Mouse (Mus musculus): ENCODE results near the gene Eif3m. TPM values are rescaled to one million over a fixed set of nuclear protein-coding genes. Genes with fewer than 3 reads are reported as not detected.

Gene Eif3m
- polyA plus RNA-seq, 1 experiment from 2014 or later, result 311 TPM

GRCm38 (mm10) chr2:105016192-105016966, 501 bp downstream of the Eif3m start:
- H3K9me3 ChIP-seq, result no peaks in the 10 kb centered on the region
- peak overlapping the region; percentile 94 for H3K4me3 ChIP-seq (replicated peaks)
- H3K4me1 ChIP-seq (replicated peaks), result peaks cover 8% of the 10 kb centered on the region
- H3K9ac ChIP-seq (replicated peaks), result peak overlapping the region; percentile 91
- WGBS, result under 1% methylated on average over 41 of the region's 43 CpGs
- peaks cover 24% of the 10 kb centered on the region for H3K36me3 ChIP-seq
- no peaks in the 10 kb centered on the region for H3K27me3 ChIP-seq
- peak overlapping the region; percentile 78 for H3K27ac ChIP-seq
- peak overlapping the region; percentile 79 for H3K4me2 ChIP-seq
- peak; percentile 74; the same call in 1 of the 2 replicates for ATAC-seq (ENCODE audit: insufficient number of reproducible peaks, insufficient read depth, low FRiP score, low TSS enrichment, low read depth)

- no peaks in the 10 kb centered on the region for H3K4me1 ChIP-seq (replicated peaks)
- no peak overlapping the region for H3K4me2 ChIP-seq
- no peaks in the 10 kb centered on the region for H3K27me3 ChIP-seq
- H3K36me3 ChIP-seq, result peaks cover 91% of the 10 kb centered on the region
- no peak for ATAC-seq (ENCODE audit: insufficient number of reproducible peaks, insufficient read depth, low FRiP score, low TSS enrichment, low read depth)
- no peak overlapping the region for H3K9ac ChIP-seq (replicated peaks)
- no peak overlapping the region for H3K4me3 ChIP-seq (replicated peaks)
- H3K27ac ChIP-seq, result no peak overlapping the region
- H3K9me3 ChIP-seq, result no peaks in the 10 kb centered on the region
Observed at GRCm38 (mm10) chr2:105007236-105007635, 9.6 kb downstream of the Eif3m start.

- Histone ChIP-seq H3K36me3 (peaks cover 35% of the 10 kb centered on the region), H3K9ac (replicated peaks) (no peak overlapping the region), H3K27ac (no peak overlapping the region), H3K27me3 (no peaks in the 10 kb centered on the region), H3K4me2 (no peak overlapping the region), H3K4me3 (replicated peaks) (no peak overlapping the region), H3K9me3 (no peaks in the 10 kb centered on the region), H3K4me1 (replicated peaks) (no peaks in the 10 kb centered on the region)
- 89% methylated on average over 3 of the region's 3 CpGs for WGBS
- no peak for ATAC-seq (ENCODE audit: insufficient number of reproducible peaks, insufficient read depth, low FRiP score, low TSS enrichment, low read depth)
Observed at GRCm38 (mm10) chr2:104996201-104996600, 20.7 kb downstream of the Eif3m start.

GRCm38 (mm10) chr2:104994436-104994835, 22.4 kb downstream of the Eif3m start:
- no peaks in the 10 kb centered on the region for H3K4me1 ChIP-seq (replicated peaks)
- WGBS, result 49% methylated on average over 2 of the region's 2 CpGs
- no peak for ATAC-seq (ENCODE audit: insufficient number of reproducible peaks, insufficient read depth, low FRiP score, low TSS enrichment, low read depth)
- no peaks in the 10 kb centered on the region for H3K27me3 ChIP-seq
- no peak overlapping the region for H3K9ac ChIP-seq (replicated peaks)
- H3K4me2 ChIP-seq, result no peak overlapping the region
- peaks cover 32% of the 10 kb centered on the region for H3K36me3 ChIP-seq
- no peak overlapping the region for H3K27ac ChIP-seq
- H3K9me3 ChIP-seq, result no peaks in the 10 kb centered on the region
- H3K4me3 ChIP-seq (replicated peaks), result no peak overlapping the region

- no peaks in the 10 kb centered on the region for H3K4me1 ChIP-seq (replicated peaks)
- no peak for ATAC-seq (ENCODE audit: insufficient number of reproducible peaks, insufficient read depth, low FRiP score, low TSS enrichment, low read depth)
- H3K9ac ChIP-seq (replicated peaks), result no peak overlapping the region
- no peak overlapping the region for H3K4me3 ChIP-seq (replicated peaks)
- H3K4me2 ChIP-seq, result no peak overlapping the region
- H3K9me3 ChIP-seq, result no peaks in the 10 kb centered on the region
- no peaks in the 10 kb centered on the region for H3K27me3 ChIP-seq
- no peaks in the 10 kb centered on the region for H3K36me3 ChIP-seq
- no peak overlapping the region for H3K27ac ChIP-seq
- 81% methylated on average over 1 of the region's 1 CpGs for WGBS
Observed at GRCm38 (mm10) chr2:104988974-104989373, 27.9 kb downstream of the Eif3m start.

- no peaks in the 10 kb centered on the region for H3K4me1 ChIP-seq (replicated peaks)
- H3K27ac ChIP-seq, result no peak overlapping the region
- no peak overlapping the region for H3K9ac ChIP-seq (replicated peaks)
- no peaks in the 10 kb centered on the region for H3K36me3 ChIP-seq
- H3K27me3 ChIP-seq, result no peaks in the 10 kb centered on the region
- 67% methylated on average over 3 of the region's 3 CpGs for WGBS
- H3K4me2 ChIP-seq, result no peak overlapping the region
- H3K9me3 ChIP-seq, result no peaks in the 10 kb centered on the region
- no peak overlapping the region for H3K4me3 ChIP-seq (replicated peaks)
- no peak for ATAC-seq (ENCODE audit: insufficient number of reproducible peaks, insufficient read depth, low FRiP score, low TSS enrichment, low read depth)
Observed at GRCm38 (mm10) chr2:104985796-104986195, 31.1 kb downstream of the Eif3m start.

- Histone ChIP-seq H3K9me3 (no peaks in the 10 kb centered on the region), H3K4me3 (replicated peaks) (no peak overlapping the region), H3K9ac (replicated peaks) (no peak overlapping the region), H3K4me2 (no peak overlapping the region), H3K27me3 (no peaks in the 10 kb centered on the region), H3K27ac (no peak overlapping the region), H3K4me1 (replicated peaks) (no peaks in the 10 kb centered on the region), H3K36me3 (no peaks in the 10 kb centered on the region)
- WGBS, result 23% methylated on average over 2 of the region's 2 CpGs
- no peak for ATAC-seq (ENCODE audit: insufficient number of reproducible peaks, insufficient read depth, low FRiP score, low TSS enrichment, low read depth)
Observed at GRCm38 (mm10) chr2:104981712-104982111, 35.2 kb downstream of the Eif3m start.

GRCm38 (mm10) chr2:104964492-104964891, 52.4 kb downstream of the Eif3m start:
- Histone ChIP-seq H3K36me3 (no peaks in the 10 kb centered on the region), H3K9ac (replicated peaks) (no peak overlapping the region), H3K4me1 (replicated peaks) (0 out of 2 replicates have a peak, but pooled peaks cover 3% of the 10 kb centered on the region), H3K27ac (no peak overlapping the region), H3K27me3 (no peaks in the 10 kb centered on the region), H3K4me2 (no peak overlapping the region), H3K9me3 (no peaks in the 10 kb centered on the region), H3K4me3 (replicated peaks) (no peak overlapping the region)
- WGBS, result 10% methylated on average over 1 of the region's 1 CpGs
- no peak for ATAC-seq (ENCODE audit: insufficient number of reproducible peaks, insufficient read depth, low FRiP score, low TSS enrichment, low read depth)

Other genes with a start within 250 kb of the Eif3m start
- gene Qser1, start 200.3 kb downstream of the Eif3m start, polyA plus RNA-seq (2016; fragmentation: Nextera tagmentation; extraction: Ambion mirVana), result 10.3 and 12.9 TPM in 2 replicates
- 1.1 and 1.2 TPM in 2 replicates for gene Prrg4, start 167.2 kb downstream of the Eif3m start, polyA plus RNA-seq (2016; fragmentation: Nextera tagmentation; extraction: Ambion mirVana)
- gene Ccdc73, start 149.3 kb downstream of the Eif3m start, polyA plus RNA-seq (2016; fragmentation: Nextera tagmentation; extraction: Ambion mirVana), result 8.2 and 9.1 TPM in 2 replicates
- gene Gm11060, start 74.9 kb upstream of the Eif3m start, polyA plus RNA-seq (2016; fragmentation: Nextera tagmentation; extraction: Ambion mirVana), result not detected in 2 replicates
- 0.49 and 0.82 TPM in 2 replicates for gene Wt1, start 109.4 kb upstream of the Eif3m start, polyA plus RNA-seq (2016; fragmentation: Nextera tagmentation; extraction: Ambion mirVana)
- 0.36 and 0.87 TPM in 2 replicates for gene Them7, start 207.2 kb upstream of the Eif3m start, polyA plus RNA-seq (2016; fragmentation: Nextera tagmentation; extraction: Ambion mirVana)

Data from limb, embryonic 12.5 days (tissue).